Mouse (Mus musculus) erythroid progenitor cell, adult 5-6 weeks (primary cell): ENCODE data around the gene Rpl18. TPM values are rescaled to one million over a fixed set of nuclear protein-coding genes. Genes with fewer than 3 reads are reported as not detected.

Source experiments
- ATAC-seq: replicated peaks from 2 replicates; pipeline ENCODE4 v1.8.0; 2016; ENCODE audit warnings: moderate number of reproducible peaks, mild to moderate bottlenecking, moderate TSS enrichment, inconsistent platforms; ENCODE audit not compliant: poor library complexity, low FRiP score, severe bottlenecking
- total RNA-seq, 2 experiments: library from RNA; stranded (forward) in 1 of 2; stranded (reverse) in 1 of 2; fragments of 150-400 nt in 1 of 2; fragments of 186-747, 209-891 nt in 1 of 2; gene quantifications; 2 replicates each; pipeline versions ENCODE4 v1.2.3 to v1.2.4; 2015 to 2017; ENCODE audit warnings: low replicate concordance in 2 of 2

Gene Rpl18
- total RNA-seq, 2 experiments from 2014 or later = 281 to 522 TPM

- ATAC-seq = no peak
These were observed 15.6 kb upstream of the Rpl18 start, which contains the start of gene Car11 for GRCm38 (mm10) chr7:45699523-45700141. Gene Car11 (plus strand): TSS chr7:45699843.

GRCm38 (mm10) chr7:45700301-45701015, 14.8 kb upstream of the Rpl18 start:
- ATAC-seq = no peak

GRCm38 (mm10) chr7:45701072-45701471, 14.2 kb upstream of the Rpl18 start:
- ATAC-seq = no peak

GRCm38 (mm10) chr7:45701607-45702006, 13.7 kb upstream of the Rpl18 start:
- ATAC-seq = no peak

- no peak for ATAC-seq
These were observed 12.9 kb upstream of the Rpl18 start for GRCm38 (mm10) chr7:45702316-45702715.

GRCm38 (mm10) chr7:45702809-45703520, 12.3 kb upstream of the Rpl18 start:
- ATAC-seq = no peak

GRCm38 (mm10) chr7:45703521-45704033, 11.7 kb upstream of the Rpl18 start:
- no peak for ATAC-seq

GRCm38 (mm10) chr7:45704046-45704559, 11.2 kb upstream of the Rpl18 start:
- no peak for ATAC-seq

- ATAC-seq = peak; percentile 79
These were observed 10.4 kb upstream of the Rpl18 start, which contains the start of gene Dbp for GRCm38 (mm10) chr7:45704730-45705442. Gene Dbp (plus strand): TSS chr7:45705088.

- no peak for ATAC-seq
These were observed 9.8 kb upstream of the Rpl18 start for GRCm38 (mm10) chr7:45705443-45705864.

GRCm38 (mm10) chr7:45705873-45706281, 9.4 kb upstream of the Rpl18 start:
- ATAC-seq = no peak

- ATAC-seq = 0 out of 2 replicates have a peak, but pooled peaks have one; percentile 4
These were observed 8.5 kb upstream of the Rpl18 start for GRCm38 (mm10) chr7:45706721-45707241.

- ATAC-seq = no peak
These were observed 7.8 kb upstream of the Rpl18 start for GRCm38 (mm10) chr7:45707375-45707967.

- no peak for ATAC-seq
These were observed 7.0 kb upstream of the Rpl18 start for GRCm38 (mm10) chr7:45708221-45708761.

- ATAC-seq = no peak
These were observed 6.2 kb upstream of the Rpl18 start for GRCm38 (mm10) chr7:45709036-45709435.

GRCm38 (mm10) chr7:45709677-45710355, 5.4 kb upstream of the Rpl18 start:
- ATAC-seq = no peak

GRCm38 (mm10) chr7:45710477-45711191, 4.6 kb upstream of the Rpl18 start:
- no peak for ATAC-seq
